Mouse (Mus musculus) liver, postnatal 0 days (tissue): Measurements from ENCODE around the gene Jak1.
"Not testable (repeated sequence)": the region's sequence is repeated elsewhere in the genome, so short reads cannot be mapped to it uniquely, and the experiment has no call there.

Experiments used
- CTCF ChIP-seq: sonication (generic); IDR thresholded peaks from 2 replicates; pipeline ENCODE4 v1.5.1; 2016; ENCODE audit warnings: antibody characterized with exemption, low read depth
- EP300 ChIP-seq: IDR thresholded peaks from 2 replicates; pipeline ENCODE4 v1.6.1; 2016; ENCODE audit warnings: antibody characterized with exemption, low read depth, mild to moderate bottlenecking

- TF ChIP-seq EP300, CTCF: not testable (repeated sequence)
These were observed 3.4 kb upstream of the Jak1 start for GRCm38 (mm10) chr4:101268506-101268905.
